Mouse (Mus musculus): ENCODE measurements around the gene Dnah17. TPM values are rescaled to one million over a fixed set of nuclear protein-coding genes. Genes with fewer than 3 reads are reported as not detected.
A peak's percentile ranks its signal among the peaks of the same experiment; 100 is the strongest.

Gene Dnah17
- polyA plus RNA-seq, 1 experiment from 2014 or later: 0.19 TPM

DNA sequence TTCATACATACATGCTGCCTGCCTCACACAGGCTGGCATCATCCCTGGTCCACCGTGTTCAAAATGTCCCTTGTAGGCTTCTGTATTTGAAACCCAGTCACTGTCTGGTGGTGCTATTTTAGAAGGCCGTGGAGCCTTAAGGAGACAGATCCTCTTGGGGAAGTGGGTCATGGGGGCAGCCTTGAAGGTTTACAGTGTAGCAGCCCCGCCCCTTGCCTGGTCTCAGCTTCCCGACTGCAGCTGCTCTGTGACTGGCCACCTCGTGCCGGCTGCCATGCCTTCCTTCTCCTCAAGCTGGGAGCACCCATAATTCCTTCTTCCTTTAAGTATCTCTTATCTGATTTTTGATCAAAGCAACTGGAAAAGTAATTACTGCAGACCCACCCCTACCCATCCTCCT is 4.8 kb upstream of the Dnah17 start:
- peaks cover 6% of the 10 kb centered on the region; the same call in 1 of the 2 replicates for H3K4me1 ChIP-seq (replicated peaks; ENCODE audit: control insufficient read depth, insufficient read depth, low read length)
- H3K27me3 ChIP-seq (ENCODE audit: control insufficient read depth, insufficient read depth, low read depth, low read length): no peaks in the 10 kb centered on the region
- H3K36me3 ChIP-seq (ENCODE audit: control insufficient read depth, insufficient read depth, low read length): no peaks in the 10 kb centered on the region
- WGBS: 30% methylated on average over 6 of the region's 6 CpGs
- peaks cover 3% of the 10 kb centered on the region for H3K9me3 ChIP-seq (ENCODE audit: control insufficient read depth, low read length)
- H3K4me2 ChIP-seq (ENCODE audit: low read depth, low read length): no peak overlapping the region
- 0 out of 2 replicates have a peak, but pooled peaks have one; percentile 38 for ATAC-seq (ENCODE audit: low read depth)
- H3K27ac ChIP-seq (ENCODE audit: low read length): no peak overlapping the region
- H3K9ac ChIP-seq (ENCODE audit: low read length): no peak overlapping the region
- H3K4me3 ChIP-seq (ENCODE audit: low read length): no peak overlapping the region

DNA sequence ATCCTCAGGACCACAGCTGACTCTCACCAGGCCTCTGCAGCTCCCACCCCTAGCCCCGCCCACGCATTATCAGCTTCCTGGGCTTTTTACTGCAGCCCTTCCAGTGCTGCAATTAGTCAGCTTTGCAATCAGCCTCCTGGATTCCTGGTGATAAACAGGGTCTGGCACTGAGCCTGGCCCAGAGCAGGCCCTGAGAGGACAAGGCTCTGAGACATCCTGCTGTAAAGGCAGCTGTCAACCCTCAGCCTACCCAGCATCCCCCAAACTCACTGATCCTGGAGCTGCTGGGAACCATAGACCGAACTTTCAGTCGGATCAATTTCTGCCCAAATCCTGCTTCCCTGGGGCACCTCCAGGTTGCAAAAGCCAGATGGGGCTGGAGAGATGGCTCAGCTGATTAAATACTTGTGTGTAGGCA is 3.3 kb upstream of the Dnah17 start:
- H3K4me1 ChIP-seq (replicated peaks; ENCODE audit: control insufficient read depth, insufficient read depth, low read length): peaks cover 6% of the 10 kb centered on the region; the same call in 1 of the 2 replicates
- no peak overlapping the region for H3K4me3 ChIP-seq (ENCODE audit: low read length)
- ATAC-seq (ENCODE audit: low read depth): peak; percentile 63; the same call in 1 of the 2 replicates
- no peaks in the 10 kb centered on the region for H3K36me3 ChIP-seq (ENCODE audit: control insufficient read depth, insufficient read depth, low read length)
- peaks cover 3% of the 10 kb centered on the region for H3K9me3 ChIP-seq (ENCODE audit: control insufficient read depth, low read length)
- no peaks in the 10 kb centered on the region for H3K27me3 ChIP-seq (ENCODE audit: control insufficient read depth, insufficient read depth, low read depth, low read length)
- H3K9ac ChIP-seq (ENCODE audit: low read length): no peak overlapping the region
- WGBS: 29% methylated on average over 4 of the region's 4 CpGs
- H3K27ac ChIP-seq (ENCODE audit: low read length): no peak overlapping the region
- H3K4me2 ChIP-seq (ENCODE audit: low read depth, low read length): no peak overlapping the region

DNA sequence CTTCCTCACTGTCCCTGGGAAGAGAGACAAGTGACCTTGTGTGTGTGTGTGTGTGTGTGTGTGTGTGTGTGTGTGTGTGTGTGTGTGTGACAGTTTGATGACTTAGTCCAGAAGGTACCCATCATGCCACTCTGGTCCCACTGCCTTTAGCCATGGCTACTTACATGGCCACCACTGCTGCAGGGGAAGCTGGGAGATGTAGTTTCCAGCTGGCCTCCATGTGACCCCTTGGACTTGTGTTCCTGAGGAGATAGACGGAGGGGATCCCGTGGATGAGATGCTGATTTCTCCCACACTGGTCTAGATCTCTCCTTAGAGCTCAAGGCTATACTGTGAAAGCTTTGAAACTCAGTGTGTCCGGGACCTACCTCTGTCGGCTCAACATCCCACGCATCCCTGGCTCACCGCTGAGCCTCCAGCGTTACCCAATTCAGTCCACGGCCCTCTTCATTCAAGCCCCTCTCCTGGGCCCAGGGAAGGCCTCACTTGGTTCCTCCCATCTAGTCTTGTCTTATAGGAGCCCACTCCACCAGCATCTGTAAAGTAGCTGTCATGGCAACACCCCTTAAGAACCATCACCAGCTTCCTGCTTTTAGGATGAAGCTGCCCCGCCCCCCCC is 2.8 kb upstream of the Dnah17 start:
- H3K27me3 ChIP-seq (ENCODE audit: control insufficient read depth, insufficient read depth, low read depth, low read length): no peaks in the 10 kb centered on the region
- H3K9ac ChIP-seq (ENCODE audit: low read length): no peak overlapping the region
- 58% methylated on average over 9 of the region's 9 CpGs for WGBS
- no peak overlapping the region for H3K27ac ChIP-seq (ENCODE audit: low read length)
- ATAC-seq (ENCODE audit: low read depth): no peak
- H3K4me3 ChIP-seq (ENCODE audit: low read length): no peak overlapping the region
- no peak overlapping the region for H3K4me2 ChIP-seq (ENCODE audit: low read depth, low read length)
- H3K9me3 ChIP-seq (ENCODE audit: control insufficient read depth, low read length): no peaks in the 10 kb centered on the region; the same call in 1 of the 2 replicates
- peaks cover 6% of the 10 kb centered on the region; the same call in 1 of the 2 replicates for H3K4me1 ChIP-seq (replicated peaks; ENCODE audit: control insufficient read depth, insufficient read depth, low read length)
- no peaks in the 10 kb centered on the region for H3K36me3 ChIP-seq (ENCODE audit: control insufficient read depth, insufficient read depth, low read length)

DNA sequence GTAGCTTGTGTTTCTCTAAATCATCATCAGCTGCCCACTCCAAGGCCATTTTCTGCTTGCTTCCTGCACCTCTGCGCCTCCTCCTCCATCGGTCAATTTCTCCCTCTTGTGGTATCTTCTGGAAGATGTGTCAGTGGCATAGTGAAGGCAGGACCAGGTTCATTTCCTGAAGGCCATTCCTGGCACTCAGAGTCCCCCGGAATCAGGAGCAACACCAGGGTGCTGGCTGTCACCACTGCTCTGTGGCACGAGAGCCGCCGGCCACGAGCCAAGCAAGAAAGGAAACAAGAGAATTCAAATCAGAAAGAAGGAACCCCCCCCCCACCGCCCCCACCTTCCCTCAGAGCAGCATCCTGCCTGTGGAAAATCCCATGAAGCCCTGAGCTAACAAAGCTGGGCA is 1.7 kb upstream of the Dnah17 start:
- Histone ChIP-seq H3K27ac (ENCODE audit: low read length) (no peak overlapping the region), H3K9me3 (ENCODE audit: control insufficient read depth, low read length) (no peaks in the 10 kb centered on the region), H3K4me2 (ENCODE audit: low read depth, low read length) (no peak overlapping the region), H3K27me3 (ENCODE audit: control insufficient read depth, insufficient read depth, low read depth, low read length) (no peaks in the 10 kb centered on the region), H3K4me3 (ENCODE audit: low read length) (no peak overlapping the region), H3K9ac (ENCODE audit: low read length) (no peak overlapping the region), H3K4me1 (replicated peaks; ENCODE audit: control insufficient read depth, insufficient read depth, low read length) (peaks cover 6% of the 10 kb centered on the region; the same call in 1 of the 2 replicates), H3K36me3 (ENCODE audit: control insufficient read depth, insufficient read depth, low read length) (no peaks in the 10 kb centered on the region)
- 64% methylated on average over 8 of the region's 8 CpGs for WGBS
- ATAC-seq (ENCODE audit: low read depth): no peak

DNA sequence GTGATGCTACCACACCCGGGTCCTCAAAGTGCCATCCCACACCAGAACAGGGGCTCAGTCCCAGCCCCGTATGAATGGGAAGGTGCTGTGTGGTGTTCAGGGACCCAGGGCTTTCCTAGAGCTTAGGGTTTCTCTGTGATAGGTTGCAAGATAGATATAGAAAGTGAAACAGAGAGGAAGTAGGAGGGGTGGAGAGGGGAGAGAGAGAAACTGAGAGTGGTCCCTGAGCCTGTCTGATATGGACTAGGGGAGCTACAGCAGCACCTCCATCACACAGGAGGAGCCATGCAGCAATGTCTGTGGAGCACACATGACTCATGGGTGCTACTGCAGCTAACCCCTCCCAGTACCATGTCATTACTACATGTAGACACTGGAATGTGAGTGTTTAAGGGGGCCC is 622 bp downstream of the Dnah17 start:
- Histone ChIP-seq H3K9me3 (ENCODE audit: control insufficient read depth, low read length) (no peaks in the 10 kb centered on the region), H3K4me2 (ENCODE audit: low read depth, low read length) (no peak overlapping the region), H3K9ac (ENCODE audit: low read length) (no peak overlapping the region), H3K27me3 (ENCODE audit: control insufficient read depth, insufficient read depth, low read depth, low read length) (no peaks in the 10 kb centered on the region), H3K36me3 (ENCODE audit: control insufficient read depth, insufficient read depth, low read length) (no peaks in the 10 kb centered on the region), H3K27ac (ENCODE audit: low read length) (no peak overlapping the region), H3K4me1 (replicated peaks; ENCODE audit: control insufficient read depth, insufficient read depth, low read length) (peaks cover 3% of the 10 kb centered on the region; the same call in 1 of the 2 replicates), H3K4me3 (ENCODE audit: low read length) (no peak overlapping the region)
- WGBS: 85% methylated on average over 2 of the region's 2 CpGs
- no peak for ATAC-seq (ENCODE audit: low read depth)

DNA sequence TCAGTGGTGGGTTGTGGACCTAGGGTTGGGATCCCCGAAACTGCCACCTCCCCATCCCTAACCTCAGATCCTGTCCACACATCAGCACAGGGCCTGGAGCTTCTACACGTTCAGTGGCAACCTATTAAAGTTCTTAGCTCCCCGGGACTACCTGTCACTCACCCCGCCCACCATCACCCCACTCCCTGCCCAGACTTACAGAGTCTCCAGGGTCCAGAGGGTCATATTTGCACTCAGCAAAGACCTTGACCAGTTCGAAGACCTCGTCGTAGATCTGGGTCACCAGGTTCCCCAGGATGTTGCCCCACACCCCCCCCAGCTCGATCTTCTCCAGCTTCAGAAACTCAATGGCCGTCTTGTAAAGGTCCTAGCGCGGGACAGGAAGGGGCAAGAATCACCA is 8.8 kb downstream of the Dnah17 start:
- Histone ChIP-seq H3K27ac (ENCODE audit: low read length) (no peak overlapping the region), H3K4me2 (ENCODE audit: low read depth, low read length) (no peak overlapping the region), H3K36me3 (ENCODE audit: control insufficient read depth, insufficient read depth, low read length) (no peaks in the 10 kb centered on the region), H3K27me3 (ENCODE audit: control insufficient read depth, insufficient read depth, low read depth, low read length) (no peaks in the 10 kb centered on the region), H3K9ac (ENCODE audit: low read length) (no peak overlapping the region), H3K4me3 (ENCODE audit: low read length) (no peak overlapping the region), H3K4me1 (replicated peaks; ENCODE audit: control insufficient read depth, insufficient read depth, low read length) (no peaks in the 10 kb centered on the region), H3K9me3 (ENCODE audit: control insufficient read depth, low read length) (no peaks in the 10 kb centered on the region)
- ATAC-seq (ENCODE audit: low read depth): no peak
- 80% methylated on average over 11 of the region's 11 CpGs for WGBS

DNA sequence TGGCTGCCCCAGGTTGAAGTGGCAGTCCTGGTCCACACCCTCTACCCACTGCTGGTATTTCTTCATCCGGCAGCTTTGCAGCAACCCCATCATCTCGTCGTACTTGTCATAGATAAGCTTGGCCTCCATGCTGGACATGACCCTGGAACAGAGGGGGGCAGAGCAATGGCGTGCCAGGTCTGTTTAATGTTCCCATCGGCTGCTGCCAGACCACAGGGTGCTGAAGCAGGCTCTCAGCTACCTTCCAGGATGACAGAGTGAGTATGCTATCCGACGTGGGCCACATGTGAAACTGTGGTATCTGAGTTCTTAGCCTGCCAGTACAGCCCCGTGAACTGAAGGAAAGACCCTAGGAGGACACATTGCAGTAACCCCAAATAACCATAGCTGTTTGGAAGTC is 11.7 kb downstream of the Dnah17 start:
- H3K4me3 ChIP-seq (ENCODE audit: low read length): no peak overlapping the region
- no peaks in the 10 kb centered on the region for H3K36me3 ChIP-seq (ENCODE audit: control insufficient read depth, insufficient read depth, low read length)
- no peak for ATAC-seq (ENCODE audit: low read depth)
- H3K27ac ChIP-seq (ENCODE audit: low read length): no peak overlapping the region
- H3K9me3 ChIP-seq (ENCODE audit: control insufficient read depth, low read length): no peaks in the 10 kb centered on the region
- no peaks in the 10 kb centered on the region for H3K4me1 ChIP-seq (replicated peaks; ENCODE audit: control insufficient read depth, insufficient read depth, low read length)
- H3K9ac ChIP-seq (ENCODE audit: low read length): no peak overlapping the region
- no peaks in the 10 kb centered on the region for H3K27me3 ChIP-seq (ENCODE audit: control insufficient read depth, insufficient read depth, low read depth, low read length)
- 46% methylated on average over 8 of the region's 8 CpGs for WGBS
- H3K4me2 ChIP-seq (ENCODE audit: low read depth, low read length): no peak overlapping the region

DNA sequence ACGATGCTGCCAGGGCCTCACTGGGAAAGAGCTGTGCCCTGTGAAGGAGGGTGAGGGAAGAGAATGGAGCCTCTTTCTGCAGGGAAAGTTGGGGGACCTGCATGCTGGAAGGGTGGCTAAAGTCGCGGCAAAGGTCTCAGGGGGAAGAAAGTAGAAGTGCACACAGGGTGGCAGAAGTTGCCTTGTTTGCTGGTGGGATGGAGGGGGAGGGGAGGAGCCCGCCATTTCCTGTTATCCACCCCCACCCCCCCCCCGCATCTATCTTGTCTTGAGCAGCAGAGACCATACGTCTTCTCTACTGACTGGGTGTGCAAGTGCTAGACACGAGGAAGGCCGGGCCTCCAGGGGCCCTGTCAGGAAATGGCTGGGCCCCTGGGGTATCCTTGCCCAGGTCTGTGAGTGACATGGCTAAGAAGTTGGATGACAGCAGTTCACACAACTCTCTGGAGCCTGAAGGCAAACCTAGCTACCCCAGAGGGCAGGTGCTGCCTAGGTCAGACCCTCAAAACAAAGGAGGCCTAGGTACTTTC is 15.8 kb downstream of the Dnah17 start:
- H3K4me2 ChIP-seq (ENCODE audit: low read depth, low read length): no peak overlapping the region
- H3K4me1 ChIP-seq (replicated peaks; ENCODE audit: control insufficient read depth, insufficient read depth, low read length): no peaks in the 10 kb centered on the region
- H3K36me3 ChIP-seq (ENCODE audit: control insufficient read depth, insufficient read depth, low read length): no peaks in the 10 kb centered on the region
- no peak overlapping the region for H3K27ac ChIP-seq (ENCODE audit: low read length)
- no peaks in the 10 kb centered on the region for H3K9me3 ChIP-seq (ENCODE audit: control insufficient read depth, low read length)
- H3K27me3 ChIP-seq (ENCODE audit: control insufficient read depth, insufficient read depth, low read depth, low read length): no peaks in the 10 kb centered on the region
- no peak overlapping the region for H3K4me3 ChIP-seq (ENCODE audit: low read length)
- WGBS: 45% methylated on average over 8 of the region's 8 CpGs
- no peak overlapping the region for H3K9ac ChIP-seq (ENCODE audit: low read length)
- no peak for ATAC-seq (ENCODE audit: low read depth)

DNA sequence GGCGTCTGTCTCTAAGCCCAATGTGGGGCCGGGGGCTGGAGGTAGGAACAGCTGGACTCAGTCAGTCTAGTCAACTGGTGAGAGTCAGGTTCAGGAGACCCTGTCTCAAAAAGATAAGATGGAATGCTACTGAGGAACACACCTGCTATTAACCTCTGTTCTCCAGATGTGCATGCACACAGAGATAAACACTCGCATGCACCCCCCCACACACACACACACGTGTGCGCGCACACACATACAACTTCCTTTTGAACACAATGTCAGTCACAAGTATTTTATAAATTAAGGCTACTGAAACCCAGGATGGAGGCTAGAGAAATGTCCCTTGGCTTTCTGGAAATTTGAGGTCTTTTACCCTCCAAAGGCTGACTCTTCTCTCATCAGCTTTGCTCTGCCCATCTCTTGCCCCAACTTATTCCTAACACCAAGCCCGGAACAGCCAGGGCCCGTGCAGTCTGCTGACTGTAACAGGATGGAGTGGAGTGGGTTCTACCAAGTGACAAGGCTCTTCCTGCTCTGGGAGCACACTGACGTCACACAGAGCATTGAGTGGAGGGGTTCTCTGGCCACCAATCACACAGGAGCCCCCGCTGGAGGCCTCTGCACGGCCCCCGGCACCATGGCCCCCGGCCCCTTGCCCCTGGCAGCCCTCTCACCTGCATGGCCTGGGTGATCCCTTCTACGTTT is 16.8 kb downstream of the Dnah17 start:
- Histone ChIP-seq H3K9me3 (ENCODE audit: control insufficient read depth, low read length) (no peaks in the 10 kb centered on the region), H3K27me3 (ENCODE audit: control insufficient read depth, insufficient read depth, low read depth, low read length) (no peaks in the 10 kb centered on the region), H3K36me3 (ENCODE audit: control insufficient read depth, insufficient read depth, low read length) (no peaks in the 10 kb centered on the region), H3K4me3 (ENCODE audit: low read length) (no peak overlapping the region), H3K4me1 (replicated peaks; ENCODE audit: control insufficient read depth, insufficient read depth, low read length) (no peaks in the 10 kb centered on the region), H3K27ac (ENCODE audit: low read length) (no peak overlapping the region), H3K4me2 (ENCODE audit: low read depth, low read length) (no peak overlapping the region), H3K9ac (ENCODE audit: low read length) (no peak overlapping the region)
- 61% methylated on average over 14 of the region's 14 CpGs for WGBS
- no peak for ATAC-seq (ENCODE audit: low read depth)

All from lung, embryonic 16.5 days (tissue).